Mouse (Mus musculus): Measurements from ENCODE around the gene Gm3417.
"Not testable (repeated sequence)": the region's sequence is repeated elsewhere in the genome, so short reads cannot be mapped to it uniquely, and the experiment has no call there.

- TF ChIP-seq CTCF (IDR thresholded peaks at IDR 0.05; ENCODE audit: low read depth); EP300 (optimal IDR thresholded peaks at IDR 0.05): not testable (repeated sequence)
Observed at GRCm38 (mm10) chr17:14992522-14993138, 14.0 kb upstream of the Gm3417 start.

Data from stomach, postnatal 0 days (tissue).